Mouse (Mus musculus) right cerebral cortex, adult 18-20 months (tissue): ENCODE measurements at regions not wholly inside any gene's neighbourhood (a gene's known extent, or its start where the extent isn't known, plus 50 kb on each side); places are given as distances from the start of the nearest gene placed in this dataset.
A peak's percentile ranks its signal among the peaks of the same experiment; 100 is the strongest.

ENCODE experiments used
- DNase-seq: peaks from one replicate; pipeline ENCODE4 v3.0.0; 2022; ENCODE audit warnings: mixed read lengths

GRCm38 (mm10) chr1:177335961-177336360 is 78.0 kb upstream of the Akt3 start:
- no peak for DNase-seq

DNA sequence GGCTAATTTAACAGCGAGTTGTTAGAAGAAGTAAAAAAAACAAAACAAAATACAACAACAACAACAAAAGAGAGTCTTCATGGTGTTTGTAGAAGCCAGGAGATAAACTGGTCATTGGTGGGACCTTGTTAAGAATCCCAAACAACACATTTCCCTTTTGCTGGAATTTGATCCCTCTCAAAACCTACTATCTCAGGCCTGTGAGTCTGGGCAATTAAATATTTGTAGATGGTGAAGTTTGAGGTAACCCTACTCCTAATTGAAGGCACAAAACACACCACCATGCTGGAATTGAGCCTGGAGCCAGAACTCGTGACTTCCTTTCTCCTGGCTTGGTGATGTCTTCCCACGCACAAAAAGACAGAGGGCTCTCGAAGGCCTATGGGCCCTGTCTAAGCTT is 65.4 kb upstream of the Akt3 start:
- DNase-seq: no peak

DNA sequence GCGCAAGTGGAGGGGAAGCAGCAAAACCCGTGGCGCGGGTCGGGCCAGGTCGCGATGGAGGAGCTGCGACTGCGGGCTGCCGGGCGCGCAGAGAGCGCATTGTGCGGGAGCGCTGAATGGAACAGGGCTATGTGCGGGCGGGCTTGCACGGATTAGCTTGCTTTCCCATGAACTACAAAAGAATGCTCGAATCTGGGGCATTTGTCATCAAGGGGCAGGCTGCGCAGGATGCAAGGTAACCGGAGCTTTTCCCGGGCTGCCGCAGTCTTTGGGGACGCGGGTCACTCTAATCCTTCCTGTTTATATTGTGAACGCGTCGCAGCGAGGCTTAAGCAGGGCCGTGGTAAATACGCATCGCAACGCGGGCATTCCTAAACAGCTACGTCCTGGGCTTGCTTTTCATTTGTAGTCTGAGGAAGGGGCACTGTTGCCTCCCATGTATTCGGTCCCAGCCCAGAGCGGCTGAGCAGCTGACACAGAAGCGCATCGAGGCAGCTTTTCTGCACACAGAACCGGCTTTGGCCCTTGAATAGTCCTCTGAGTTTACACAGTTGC is 64.8 kb upstream of the Akt3 start:
- peak; percentile 48 for DNase-seq

GRCm38 (mm10) chr1:177322307-177322685 is 64.3 kb upstream of the Akt3 start:
- no peak for DNase-seq

DNA sequence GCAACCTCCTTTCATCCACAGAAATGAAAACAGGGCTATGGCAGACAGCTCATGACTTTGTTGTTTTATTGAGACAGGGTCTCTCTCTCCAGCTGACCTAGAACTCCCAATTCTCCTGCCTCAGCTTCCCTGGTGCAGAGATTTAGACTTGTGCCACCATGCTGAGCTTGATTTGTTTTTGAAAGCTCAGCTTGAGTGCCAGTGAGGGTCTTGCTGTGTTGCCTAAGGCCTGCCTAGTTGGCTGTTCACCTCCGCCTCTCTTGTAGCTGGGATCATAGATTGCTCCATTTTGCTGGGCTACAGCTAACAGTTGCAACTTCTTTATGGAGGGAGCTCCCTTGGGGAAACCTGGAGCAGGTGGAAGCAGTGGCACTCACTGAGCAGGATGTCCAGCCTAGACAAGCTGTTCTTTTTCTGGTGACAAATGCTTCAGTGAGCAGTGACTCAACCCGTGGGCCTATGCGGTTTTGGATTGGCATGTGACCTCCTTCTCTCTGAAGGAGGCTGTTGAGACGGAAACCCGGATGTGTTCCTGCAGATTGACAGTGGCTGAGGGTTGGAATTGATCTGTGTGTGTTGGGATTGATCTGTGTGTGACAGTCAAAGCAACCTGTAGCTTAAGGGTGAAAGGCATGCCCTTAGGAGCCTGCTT is 63.8 kb upstream of the Akt3 start:
- DNase-seq: peak; percentile 58

- peak; percentile 50 for DNase-seq
Observed at GRCm38 (mm10) chr1:177308213-177308872, 50.3 kb upstream of the Akt3 start.
